Mouse (Mus musculus) kidney, adult 2 months (tissue): Measurements from ENCODE around the gene P3h2.
A peak's percentile ranks its signal among the peaks of the same experiment; 100 is the strongest.

Experiments
- CTCF ChIP-seq: fragments of 200-500 bp; conservative IDR thresholded peaks from 2 replicates; pipeline ENCODE4 v1.5.1; 2011; ENCODE audit warnings: low read depth, mild to moderate bottlenecking, control low read depth, low read length, moderate library complexity, mixed read lengths; ENCODE audit not compliant: insufficient read depth, insufficient read length
- POLR2A ChIP-seq: fragments of 200-500 bp; IDR thresholded peaks from one replicate; pipeline ENCODE4 v1.6.1; 2011; ENCODE audit warnings: low read depth, low read length, control low read depth

- TF ChIP-seq POLR2A (no peak), CTCF (peak; percentile 60)
Measured at GRCm38 (mm10) chr16:25983635-25984034, 121.9 kb downstream of the P3h2 start.
